Mouse (Mus musculus): ENCODE measurements around the gene Slc30a10. TPM values are rescaled to one million over a fixed set of nuclear protein-coding genes. Genes with fewer than 3 reads are reported as not detected.

The Slc30a10 gene
- polyA plus RNA-seq, 1 experiment, result 0.09 TPM

DNA sequence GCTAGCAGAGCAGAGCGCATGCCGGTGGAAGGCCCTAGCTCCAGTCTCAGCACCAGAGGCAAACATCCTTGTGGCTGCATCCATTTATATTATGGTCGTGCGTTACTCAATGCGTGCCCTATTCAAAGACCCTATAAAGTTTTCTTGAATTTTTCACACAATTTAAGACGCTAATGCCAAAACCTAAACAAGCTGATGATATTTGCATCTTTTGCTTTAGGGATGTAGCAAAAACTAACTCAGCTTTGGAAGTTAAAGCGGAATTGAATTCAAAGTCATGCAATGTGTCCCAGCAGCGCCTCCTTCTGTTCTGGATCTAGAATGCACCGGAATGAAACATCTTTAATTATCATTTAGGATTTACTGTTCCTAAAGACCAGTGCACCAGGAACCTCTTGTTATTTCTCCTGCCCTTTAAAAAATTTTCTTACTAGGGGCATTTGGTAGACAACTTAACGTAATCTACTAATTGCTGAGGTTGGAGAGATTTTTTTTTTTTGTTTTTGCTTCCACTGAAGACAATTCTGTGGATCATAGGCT is 47.2 kb downstream of the Slc30a10 start:
- WGBS, result 45% methylated on average over 10 of the region's 10 CpGs
- TF ChIP-seq POLR2A (IDR thresholded peaks at IDR 0.05; ENCODE audit: control insufficient read depth, extremely low read depth, insufficient read depth, low read length, poor library complexity) (no peak), CTCF (IDR thresholded peaks at IDR 0.05; ENCODE audit: borderline replicate concordance, control insufficient read depth, extremely low read depth, insufficient read depth, low read length, poor library complexity) (no peak)
- DNase-seq, result no peak

DNA sequence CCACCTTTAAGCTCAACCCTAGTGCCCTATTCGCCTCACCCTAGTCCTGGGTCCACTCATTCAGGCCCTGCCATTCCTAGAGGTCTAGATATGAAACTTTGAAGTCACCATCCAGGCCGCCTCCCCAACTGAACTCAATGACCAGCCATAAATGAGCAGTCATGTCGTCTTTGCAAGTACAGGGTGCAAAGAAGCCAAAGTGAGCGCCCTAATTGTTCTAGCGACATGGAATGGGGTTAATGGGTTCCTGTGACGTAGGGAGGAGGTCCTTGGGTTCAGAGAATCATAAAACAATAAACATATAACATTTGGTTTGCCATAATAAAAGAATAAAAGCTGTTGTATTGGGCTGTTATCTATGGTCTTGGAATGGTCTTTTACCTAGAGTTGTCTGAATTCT is 47.9 kb downstream of the Slc30a10 start:
- no peaks in the 10 kb centered on the region for H3K27me3 ChIP-seq (ENCODE audit: control insufficient read depth, insufficient read depth, low read length)
- H3K36me3 ChIP-seq (ENCODE audit: control insufficient read depth, insufficient read depth, low read length), result no peaks in the 10 kb centered on the region
- DNase-seq, result no peak
- no peak overlapping the region for H3K27ac ChIP-seq (ENCODE audit: control insufficient read depth, insufficient read depth, low read length)
- H3K4me3 ChIP-seq (ENCODE audit: control insufficient read depth, insufficient read depth, low read length), result no peak overlapping the region
- TF ChIP-seq CTCF (IDR thresholded peaks at IDR 0.05; ENCODE audit: borderline replicate concordance, control insufficient read depth, extremely low read depth, insufficient read depth, low read length, poor library complexity) (no peak), POLR2A (IDR thresholded peaks at IDR 0.05; ENCODE audit: control insufficient read depth, extremely low read depth, insufficient read depth, low read length, poor library complexity) (no peak)
- H3K4me1 ChIP-seq (replicated peaks; ENCODE audit: control insufficient read depth, insufficient read depth, low read length), result no peaks in the 10 kb centered on the region
- 66% methylated on average over 6 of the region's 6 CpGs for WGBS

More for the DNA sequence above, 47.2 kb downstream of the Slc30a10 start:
- no peak overlapping the region for H3K27ac ChIP-seq (ENCODE audit: control insufficient read depth, insufficient read depth, low read length)
- no peaks in the 10 kb centered on the region for H3K4me1 ChIP-seq (replicated peaks; ENCODE audit: control insufficient read depth, insufficient read depth, low read length)
- no peak overlapping the region for H3K4me3 ChIP-seq (ENCODE audit: control insufficient read depth, insufficient read depth, low read length)
- no peaks in the 10 kb centered on the region for H3K27me3 ChIP-seq (ENCODE audit: control insufficient read depth, insufficient read depth, low read length)
- no peaks in the 10 kb centered on the region for H3K36me3 ChIP-seq (ENCODE audit: control insufficient read depth, insufficient read depth, low read length)

DNA sequence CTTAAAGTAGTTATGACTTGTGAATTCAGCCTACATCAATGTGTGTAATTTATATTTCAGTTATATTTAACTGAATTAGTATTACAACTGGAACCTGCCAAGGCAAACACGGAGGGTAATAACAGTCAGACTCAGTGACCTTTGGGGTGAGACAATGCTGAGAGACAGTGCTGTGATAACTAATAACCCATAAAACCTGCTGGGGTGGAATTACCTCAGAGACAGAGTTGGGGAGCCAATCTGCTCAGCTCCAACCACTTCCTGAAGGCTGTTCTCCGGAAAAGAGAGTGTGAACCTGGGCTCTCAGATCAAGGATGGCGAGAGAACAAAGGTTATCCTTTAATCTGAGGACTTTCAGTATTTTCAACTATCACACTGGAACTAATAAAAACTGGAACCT is 54.4 kb downstream of the Slc30a10 start:
- WGBS, result 46% methylated on average over 3 of the region's 3 CpGs
- no peaks in the 10 kb centered on the region for H3K4me1 ChIP-seq (replicated peaks; ENCODE audit: control insufficient read depth, insufficient read depth, low read length)
- TF ChIP-seq CTCF (IDR thresholded peaks at IDR 0.05; ENCODE audit: borderline replicate concordance, control insufficient read depth, extremely low read depth, insufficient read depth, low read length, poor library complexity) (no peak), POLR2A (IDR thresholded peaks at IDR 0.05; ENCODE audit: control insufficient read depth, extremely low read depth, insufficient read depth, low read length, poor library complexity) (no peak)
- no peak for DNase-seq
- H3K4me3 ChIP-seq (ENCODE audit: control insufficient read depth, insufficient read depth, low read length), result no peak overlapping the region
- H3K36me3 ChIP-seq (ENCODE audit: control insufficient read depth, insufficient read depth, low read length), result no peaks in the 10 kb centered on the region
- no peaks in the 10 kb centered on the region for H3K27me3 ChIP-seq (ENCODE audit: control insufficient read depth, insufficient read depth, low read length)
- no peak overlapping the region for H3K27ac ChIP-seq (ENCODE audit: control insufficient read depth, insufficient read depth, low read length)

DNA sequence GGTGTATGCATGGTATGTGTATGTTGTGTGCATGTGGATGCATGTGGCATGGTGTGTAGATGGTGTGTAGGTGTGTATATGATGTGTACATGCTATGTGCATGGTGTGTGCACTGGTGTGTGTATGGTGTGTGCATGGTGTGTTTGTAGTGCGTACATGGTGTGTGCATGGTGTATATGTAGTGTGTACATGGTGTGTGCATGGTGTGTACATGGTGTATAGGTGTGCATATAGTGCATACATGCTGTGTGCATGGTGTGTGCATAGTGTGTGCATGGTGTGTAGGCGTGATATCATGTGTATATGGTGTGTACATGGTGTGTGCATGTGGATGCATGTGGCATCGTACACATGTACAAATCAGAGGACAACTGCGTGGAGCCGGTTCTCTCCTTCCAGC is 56.7 kb downstream of the Slc30a10 start:
- no peak overlapping the region for H3K27ac ChIP-seq (ENCODE audit: control insufficient read depth, insufficient read depth, low read length)
- H3K4me1 ChIP-seq (replicated peaks; ENCODE audit: control insufficient read depth, insufficient read depth, low read length), result no peaks in the 10 kb centered on the region
- no peak for DNase-seq
- no peak overlapping the region for H3K4me3 ChIP-seq (ENCODE audit: control insufficient read depth, insufficient read depth, low read length)
- no peaks in the 10 kb centered on the region for H3K36me3 ChIP-seq (ENCODE audit: control insufficient read depth, insufficient read depth, low read length)
- TF ChIP-seq POLR2A (IDR thresholded peaks at IDR 0.05; ENCODE audit: control insufficient read depth, extremely low read depth, insufficient read depth, low read length, poor library complexity), result no peak
- TF ChIP-seq CTCF (IDR thresholded peaks at IDR 0.05; ENCODE audit: borderline replicate concordance, control insufficient read depth, extremely low read depth, insufficient read depth, low read length, poor library complexity), result no peak
- H3K27me3 ChIP-seq (ENCODE audit: control insufficient read depth, insufficient read depth, low read length), result no peaks in the 10 kb centered on the region
- 96% methylated on average over 5 of the region's 5 CpGs for WGBS

DNA sequence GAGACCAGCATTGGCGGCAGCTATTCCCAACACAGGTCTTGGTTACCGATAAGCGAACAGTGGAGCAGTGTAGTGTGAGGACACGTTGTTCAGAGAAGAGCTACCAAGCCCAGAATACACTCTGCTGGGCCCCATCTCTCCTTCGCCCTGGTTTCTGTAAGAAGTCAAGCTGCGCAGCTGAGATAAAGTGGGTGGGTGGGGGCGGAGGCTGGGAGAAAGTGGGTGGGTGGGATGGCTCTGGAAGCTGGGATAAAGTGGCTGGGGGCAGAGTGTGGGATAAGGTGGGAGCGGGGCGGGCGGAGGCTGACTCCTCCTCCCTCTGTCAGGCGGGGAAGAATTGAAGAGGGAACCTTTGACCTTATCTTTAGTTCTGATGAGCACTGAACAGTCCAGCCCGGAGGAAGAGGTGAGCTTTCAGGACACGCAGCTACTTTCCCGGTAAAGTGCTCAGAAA is 60.9 kb downstream of the Slc30a10 start:
- 79% methylated on average over 14 of the region's 14 CpGs for WGBS
- Histone ChIP-seq H3K27me3 (ENCODE audit: control insufficient read depth, insufficient read depth, low read length) (no peaks in the 10 kb centered on the region), H3K4me3 (ENCODE audit: control insufficient read depth, insufficient read depth, low read length) (no peak overlapping the region), H3K27ac (ENCODE audit: control insufficient read depth, insufficient read depth, low read length) (no peak overlapping the region), H3K4me1 (replicated peaks; ENCODE audit: control insufficient read depth, insufficient read depth, low read length) (no peaks in the 10 kb centered on the region), H3K36me3 (ENCODE audit: control insufficient read depth, insufficient read depth, low read length) (no peaks in the 10 kb centered on the region)
- TF ChIP-seq CTCF (IDR thresholded peaks at IDR 0.05; ENCODE audit: borderline replicate concordance, control insufficient read depth, extremely low read depth, insufficient read depth, low read length, poor library complexity) (no peak), POLR2A (IDR thresholded peaks at IDR 0.05; ENCODE audit: control insufficient read depth, extremely low read depth, insufficient read depth, low read length, poor library complexity) (no peak)
- DNase-seq, result no peak

DNA sequence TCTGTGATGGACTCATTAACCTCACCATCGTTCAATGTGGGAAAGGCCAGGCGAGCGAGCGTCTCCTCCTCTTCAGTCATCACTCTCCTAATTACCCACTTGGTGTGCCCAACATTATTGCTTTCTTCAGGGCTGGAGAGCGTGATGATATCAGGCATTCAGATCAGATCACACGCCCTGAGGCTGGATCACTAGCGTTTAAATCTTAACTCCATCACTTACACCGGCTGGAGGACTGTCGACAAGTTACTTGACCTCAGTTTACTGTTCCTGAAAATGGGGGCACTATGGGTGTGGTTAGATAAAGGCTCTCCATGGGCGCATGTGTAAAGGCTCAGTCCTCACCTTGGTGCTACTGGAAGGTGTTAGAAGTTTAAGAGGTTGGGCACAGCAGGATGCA is 61.4 kb downstream of the Slc30a10 start:
- no peaks in the 10 kb centered on the region for H3K4me1 ChIP-seq (replicated peaks; ENCODE audit: control insufficient read depth, insufficient read depth, low read length)
- no peak overlapping the region for H3K27ac ChIP-seq (ENCODE audit: control insufficient read depth, insufficient read depth, low read length)
- DNase-seq, result no peak
- WGBS, result 88% methylated on average over 10 of the region's 10 CpGs
- no peak for TF ChIP-seq POLR2A (IDR thresholded peaks at IDR 0.05; ENCODE audit: control insufficient read depth, extremely low read depth, insufficient read depth, low read length, poor library complexity)
- no peak for TF ChIP-seq CTCF (IDR thresholded peaks at IDR 0.05; ENCODE audit: borderline replicate concordance, control insufficient read depth, extremely low read depth, insufficient read depth, low read length, poor library complexity)
- no peaks in the 10 kb centered on the region for H3K36me3 ChIP-seq (ENCODE audit: control insufficient read depth, insufficient read depth, low read length)
- no peaks in the 10 kb centered on the region for H3K27me3 ChIP-seq (ENCODE audit: control insufficient read depth, insufficient read depth, low read length)
- no peak overlapping the region for H3K4me3 ChIP-seq (ENCODE audit: control insufficient read depth, insufficient read depth, low read length)

DNA sequence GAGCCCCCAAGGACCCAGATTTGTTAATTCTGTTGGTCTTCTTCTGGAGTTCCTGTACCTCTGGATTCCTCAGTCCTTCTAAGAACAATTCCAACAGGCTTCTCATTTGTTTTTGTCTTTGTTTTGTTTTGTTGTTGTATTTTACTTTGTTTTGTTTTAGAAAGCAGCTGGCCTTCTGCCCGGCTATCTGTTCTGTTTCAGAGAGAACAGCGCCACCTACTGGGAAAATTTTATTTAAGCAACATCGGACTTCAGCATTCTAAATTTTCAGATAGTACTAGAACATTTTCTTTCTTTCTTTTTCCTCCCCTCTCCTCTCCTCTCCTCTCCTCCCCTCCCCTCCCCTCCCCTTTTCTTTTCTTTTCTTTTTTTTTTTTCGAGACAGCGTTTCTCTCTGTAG is 62.9 kb downstream of the Slc30a10 start:
- no peak for DNase-seq
- TF ChIP-seq CTCF (IDR thresholded peaks at IDR 0.05; ENCODE audit: borderline replicate concordance, control insufficient read depth, extremely low read depth, insufficient read depth, low read length, poor library complexity), result no peak
- no peak for TF ChIP-seq POLR2A (IDR thresholded peaks at IDR 0.05; ENCODE audit: control insufficient read depth, extremely low read depth, insufficient read depth, low read length, poor library complexity)
- 6% methylated on average over 3 of the region's 5 CpGs for WGBS

More for the DNA sequence above, 62.9 kb downstream of the Slc30a10 start:
- Histone ChIP-seq H3K4me3 (ENCODE audit: control insufficient read depth, insufficient read depth, low read length) (no peak overlapping the region), H3K36me3 (ENCODE audit: control insufficient read depth, insufficient read depth, low read length) (no peaks in the 10 kb centered on the region), H3K27me3 (ENCODE audit: control insufficient read depth, insufficient read depth, low read length) (no peaks in the 10 kb centered on the region), H3K27ac (ENCODE audit: control insufficient read depth, insufficient read depth, low read length) (no peak overlapping the region), H3K4me1 (replicated peaks; ENCODE audit: control insufficient read depth, insufficient read depth, low read length) (no peaks in the 10 kb centered on the region)

Other genes starting within 250 kb of the Slc30a10 start
- 22.7 and 28.4 TPM in 2 replicates for gene Iars2, start 125.5 kb upstream of the Slc30a10 start, polyA plus RNA-seq (2012; rRNA removed)
- gene Bpnt1, start 122.7 kb upstream of the Slc30a10 start, polyA plus RNA-seq (2012; rRNA removed), result 14.0 and 19.6 TPM in 2 replicates
- gene Eprs, start 91.8 kb upstream of the Slc30a10 start, polyA plus RNA-seq (2012; rRNA removed), result 11.0 and 13.4 TPM in 2 replicates

Data from thymus, adult 2 months (tissue).